Mouse (Mus musculus): ENCODE data around the gene Gak.
A peak's percentile ranks its signal among the peaks of the same experiment; 100 is the strongest.
"Not testable (repeated sequence)": the region's sequence is repeated elsewhere in the genome, so short reads cannot be mapped to it uniquely, and the experiment has no call there.

Gene Gak

DNA sequence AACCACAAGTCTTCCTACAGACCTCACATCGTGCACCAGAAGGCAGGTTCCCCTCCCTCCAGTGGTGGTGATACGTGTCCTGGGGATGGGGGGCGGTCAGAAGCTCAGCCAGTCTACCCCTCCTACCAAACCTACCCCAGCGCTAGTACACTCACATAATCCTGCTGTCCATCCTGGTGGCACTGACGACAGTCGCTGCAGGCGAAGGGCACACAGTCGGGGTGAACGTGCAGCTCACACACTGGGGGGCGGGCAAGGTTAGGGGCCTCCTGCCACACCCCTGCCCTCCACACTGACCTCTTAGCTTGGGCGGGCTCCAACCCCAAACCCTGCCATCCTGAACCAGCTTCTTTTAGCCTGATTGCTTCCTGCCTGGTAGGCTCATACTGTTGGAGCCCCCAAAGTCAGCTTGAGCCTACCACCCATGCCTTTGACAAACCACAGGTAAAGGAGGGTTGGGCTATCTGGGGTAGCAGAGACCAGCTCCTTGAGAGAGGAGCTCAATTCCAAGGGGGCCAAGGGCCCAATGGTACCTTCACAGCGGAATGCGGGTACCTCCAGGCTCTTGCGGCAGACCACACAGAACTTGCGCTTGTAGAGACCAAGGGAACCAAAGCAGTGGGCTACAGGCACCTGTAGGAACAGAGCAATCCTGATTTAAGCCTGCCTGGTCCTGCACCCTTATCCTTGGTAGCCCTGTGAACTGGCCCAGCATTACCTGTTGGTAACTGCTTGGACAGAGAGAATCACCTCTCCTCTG is 26.5 kb upstream of the Gak start:
- no peak for DNase-seq (ENCODE audit: low spot score)

DNA sequence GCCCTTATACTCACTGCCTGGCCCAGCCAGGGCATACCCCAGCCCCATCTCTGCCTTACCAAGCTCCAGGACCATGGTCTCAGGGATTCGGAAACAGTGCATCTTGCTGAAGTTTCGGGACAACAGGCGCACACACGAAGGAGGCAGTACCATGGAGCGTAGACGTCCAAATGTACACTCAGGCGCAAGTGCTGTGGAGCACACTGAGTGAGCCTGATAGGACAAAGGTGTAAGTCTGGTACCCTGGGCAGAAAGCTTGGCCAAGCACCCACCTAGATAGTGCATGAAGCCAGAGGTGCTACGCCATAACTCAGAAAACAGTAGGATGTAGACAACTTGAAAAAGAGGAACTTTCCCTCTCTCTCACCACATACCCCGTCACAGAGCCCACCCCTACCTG is 25.8 kb upstream of the Gak start:
- DNase-seq (ENCODE audit: low spot score) = no peak

DNA sequence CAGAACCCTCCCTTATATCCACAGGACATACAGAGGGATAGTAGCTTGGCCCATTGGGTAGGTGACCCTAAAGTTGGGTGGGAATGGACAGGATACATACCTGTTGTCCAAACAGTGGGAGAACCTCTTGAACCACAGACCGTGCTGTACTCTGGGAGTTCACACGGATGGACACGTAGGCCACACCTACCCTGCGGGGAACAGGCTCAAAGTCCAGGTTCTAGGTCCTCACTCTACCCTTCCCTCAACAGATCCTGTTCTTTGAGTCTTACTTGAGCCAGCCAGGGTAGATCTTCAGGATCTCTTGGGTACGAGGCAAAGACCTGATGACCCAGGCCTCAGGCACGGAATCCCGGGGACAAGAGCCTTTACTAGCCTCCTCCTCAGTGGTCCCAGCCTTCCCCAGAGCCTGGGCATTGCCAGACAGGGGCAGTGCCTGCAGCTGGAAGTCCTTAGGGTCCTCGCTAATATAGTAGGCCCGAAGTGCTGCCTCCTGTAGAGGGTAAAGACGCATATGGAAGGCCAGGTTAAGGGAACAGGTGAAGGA is 25.0 kb upstream of the Gak start:
- DNase-seq (ENCODE audit: low spot score) = no peak

DNA sequence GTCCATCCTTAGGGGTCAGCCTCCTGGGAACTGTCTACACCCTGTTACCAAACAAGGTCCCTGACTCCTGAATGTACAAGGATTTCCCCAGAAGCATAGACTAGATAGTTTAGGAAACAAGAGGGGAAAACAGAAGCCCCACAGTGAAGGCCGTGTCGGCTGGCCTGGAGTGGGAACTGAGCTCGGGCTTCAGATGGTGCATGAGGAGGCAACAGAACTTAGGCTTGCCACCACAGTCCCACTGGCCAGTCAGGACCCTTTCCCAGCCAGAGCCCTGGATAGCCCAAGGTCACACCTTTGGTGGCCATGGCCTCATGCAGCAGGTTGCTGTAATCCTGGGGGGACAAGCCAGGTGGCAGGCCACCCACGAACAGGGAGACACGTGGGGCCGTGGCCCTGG is 23.8 kb upstream of the Gak start:
- no peak for DNase-seq (ENCODE audit: low spot score)

DNA sequence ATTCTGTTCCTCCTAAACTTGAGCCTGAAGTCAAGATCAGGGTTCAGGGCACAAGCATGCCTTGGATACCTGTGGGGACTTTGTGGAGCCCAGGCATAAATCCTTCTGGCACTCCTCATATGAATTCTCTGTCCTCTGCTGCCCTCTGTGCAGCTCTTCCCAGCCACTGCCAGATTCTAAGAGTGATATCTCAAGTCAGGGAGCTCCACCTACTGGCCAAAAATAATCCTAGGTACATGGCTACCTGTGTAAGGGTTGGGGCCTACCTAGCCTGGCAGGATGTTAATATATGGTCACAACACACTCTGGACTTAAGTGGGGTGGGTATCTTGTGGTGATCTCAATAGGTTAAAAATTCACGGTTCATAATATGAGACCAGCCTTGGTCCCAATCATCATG is 22.3 kb upstream of the Gak start:
- no peak for DNase-seq (ENCODE audit: low spot score)

DNA sequence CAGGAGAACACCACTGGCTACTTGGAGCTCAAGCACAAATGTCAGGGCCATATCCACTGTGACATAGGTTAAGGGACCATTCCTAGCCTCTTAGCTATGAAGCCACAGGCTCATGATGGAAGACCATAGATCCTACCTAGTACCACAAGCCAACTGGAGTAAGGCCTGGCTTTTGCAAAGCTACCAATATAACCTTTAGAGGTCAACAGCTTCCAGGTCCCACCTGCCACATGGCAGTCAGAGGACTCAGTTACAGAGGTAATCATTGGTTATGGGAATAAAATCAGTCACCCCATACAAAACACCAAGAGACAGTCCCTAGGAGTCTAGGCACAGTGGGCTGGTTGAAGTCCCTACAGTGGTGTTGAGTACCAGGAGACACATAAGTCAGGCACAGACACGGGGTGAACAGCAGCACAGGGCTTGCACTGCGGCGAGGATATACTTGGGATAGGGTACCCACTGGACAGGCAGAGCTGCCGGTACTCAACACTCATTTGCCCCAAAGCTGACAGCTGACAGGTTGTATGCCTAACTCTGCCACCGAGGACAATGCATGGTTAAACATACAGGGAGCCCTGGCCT is 21.7 kb upstream of the Gak start:
- DNase-seq (ENCODE audit: low spot score) = no peak

DNA sequence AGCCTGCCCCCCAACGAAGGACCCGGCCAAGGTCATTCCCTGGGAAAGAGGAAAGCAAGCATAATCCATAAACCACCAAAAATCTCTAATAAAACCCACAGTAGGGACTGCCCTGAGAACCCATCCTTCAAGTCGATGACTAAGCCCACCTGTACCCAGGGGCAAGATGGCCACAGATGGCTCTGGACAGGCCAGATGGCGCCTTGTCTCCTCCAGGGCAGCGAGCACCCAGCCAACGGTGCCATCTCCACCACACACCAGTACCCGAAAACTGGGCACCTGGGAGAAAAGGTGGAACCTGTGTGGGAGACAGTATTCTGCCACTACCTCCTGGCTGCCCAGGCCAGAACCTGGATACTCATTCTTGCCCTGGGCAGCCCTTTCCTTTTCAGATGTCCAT is 20.8 kb upstream of the Gak start:
- DNase-seq (ENCODE audit: low spot score) = no peak

DNA sequence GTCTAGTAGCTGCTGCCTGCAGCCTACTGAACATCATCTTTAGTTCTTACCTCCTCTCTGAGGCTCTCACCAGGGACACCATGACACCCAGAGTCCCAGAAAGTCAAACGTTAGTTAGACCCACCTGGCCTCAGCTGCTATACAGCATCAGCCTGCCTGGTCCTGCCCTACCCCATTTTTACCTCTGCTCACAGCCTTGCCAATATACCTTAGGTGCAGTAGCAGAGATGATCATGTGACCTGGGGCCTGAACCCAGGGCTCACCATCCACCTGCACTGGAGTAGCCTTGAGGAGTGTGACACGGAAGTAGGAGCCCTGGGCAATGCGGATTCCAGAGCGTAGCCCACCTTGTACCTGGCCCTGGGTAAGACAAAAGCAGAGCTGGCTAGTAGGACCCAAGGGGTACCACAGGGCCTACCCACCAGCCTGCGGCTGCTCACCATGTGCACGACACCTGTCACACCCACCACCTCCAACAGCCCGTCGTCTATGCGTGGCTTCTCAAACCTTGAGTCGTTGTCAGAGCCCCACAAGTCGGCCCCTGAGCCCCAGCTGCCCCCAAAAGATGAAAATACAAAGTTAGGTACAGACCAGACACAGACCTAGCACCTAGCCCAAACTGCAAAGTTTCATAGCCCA is 19.5 kb upstream of the Gak start:
- no peak for DNase-seq (ENCODE audit: low spot score)

DNA sequence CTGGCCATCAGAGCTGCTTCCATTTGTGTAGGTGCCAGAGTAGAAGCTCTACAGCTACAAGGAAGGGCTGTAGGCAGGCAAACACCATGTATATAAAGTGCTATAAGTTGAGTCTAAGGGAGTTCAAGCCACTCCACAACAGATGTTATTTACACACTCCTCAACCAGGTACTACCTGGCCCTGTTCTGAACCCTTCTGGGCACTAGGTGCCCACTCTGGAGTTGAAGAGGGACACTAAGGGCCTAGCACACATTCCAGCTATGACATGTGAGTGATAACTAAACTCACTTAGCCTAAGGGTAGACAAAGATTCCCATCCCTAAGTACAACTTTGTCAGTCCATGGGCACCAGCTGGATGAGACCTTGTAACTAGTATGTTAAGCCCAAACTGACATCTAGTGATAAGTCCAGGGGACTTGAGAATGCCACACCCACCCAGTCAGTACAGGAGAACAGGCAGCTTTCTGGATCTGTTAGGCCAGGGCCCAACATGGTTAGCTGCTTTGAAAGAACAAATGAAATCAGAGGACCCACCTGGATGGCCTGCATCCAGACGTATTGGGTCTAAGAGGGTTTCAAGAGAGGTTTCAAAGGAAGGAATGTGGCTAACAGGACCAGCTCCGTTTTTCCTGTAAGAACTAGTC is 18.4 kb upstream of the Gak start:
- DNase-seq (ENCODE audit: low spot score) = no peak

DNA sequence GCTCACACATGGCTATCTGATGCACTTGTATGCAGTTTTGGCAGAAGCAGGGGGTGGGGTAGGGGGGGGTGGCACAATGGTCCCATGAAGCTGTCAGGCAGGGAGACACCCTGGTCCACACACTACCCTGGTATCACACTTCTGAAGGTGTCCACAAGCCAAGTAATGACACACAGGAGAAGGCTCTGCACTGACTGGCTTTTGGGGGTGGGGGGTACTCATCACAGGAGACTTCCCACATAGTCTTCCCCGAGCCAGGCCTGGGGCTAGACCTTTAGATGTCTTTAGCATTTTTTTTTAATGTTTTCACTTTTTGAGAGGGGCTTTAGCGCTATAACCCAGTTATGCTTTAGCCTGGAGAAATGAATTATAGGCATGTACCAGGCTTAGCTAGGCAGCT is 17.8 kb upstream of the Gak start:
- no peak for DNase-seq (ENCODE audit: low spot score)

DNA sequence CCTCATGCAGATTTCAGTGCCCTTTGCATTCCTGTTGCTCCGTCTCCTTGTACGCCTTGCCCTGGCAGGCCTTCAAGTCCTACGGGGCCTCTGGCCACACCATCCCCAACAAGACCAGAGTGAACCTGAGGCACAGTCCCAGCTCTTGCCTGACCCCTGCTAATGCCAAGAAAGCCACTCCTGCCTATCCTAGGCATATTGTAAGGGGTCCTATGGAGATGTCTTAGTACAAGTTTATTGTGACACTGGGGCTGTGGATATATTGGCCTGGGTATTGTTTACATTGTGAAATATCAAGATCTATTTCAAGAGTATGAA is 16.7 kb upstream of the Gak start:
- no peak for DNase-seq (ENCODE audit: low spot score)

DNA sequence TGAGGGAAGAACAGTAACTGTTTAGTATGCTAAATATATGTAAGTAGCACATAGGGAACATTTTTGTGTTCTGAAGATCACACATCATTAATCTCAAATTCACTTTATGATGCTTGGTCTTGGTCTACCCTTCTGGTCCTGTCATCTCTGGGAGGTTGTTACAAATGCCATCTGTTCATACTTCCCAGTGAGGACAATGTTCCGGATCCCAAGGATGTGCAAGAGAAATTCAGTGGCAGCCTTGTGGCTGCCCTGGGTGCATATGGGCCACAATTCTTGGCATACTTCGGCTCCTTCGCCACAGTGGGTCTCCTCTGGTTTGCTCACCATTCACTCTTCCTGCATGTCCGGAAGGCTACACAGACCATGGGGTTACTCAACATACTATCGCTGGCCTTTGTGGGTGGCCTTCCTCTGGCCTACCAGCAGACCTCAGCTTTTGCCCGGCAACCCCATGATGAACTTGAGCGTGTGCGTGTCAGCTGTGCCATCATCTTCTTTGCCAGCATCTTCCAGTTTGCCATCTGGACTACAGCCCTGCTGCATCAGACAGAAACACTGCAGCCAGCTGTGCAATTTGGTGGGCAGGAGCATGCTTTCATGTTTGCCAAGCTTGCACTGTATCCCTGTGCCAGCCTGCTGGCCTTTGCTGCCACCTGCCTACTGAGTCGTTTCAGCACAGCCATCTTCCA is 16.2 kb upstream of the Gak start:
- DNase-seq (ENCODE audit: low spot score) = no peak

DNA sequence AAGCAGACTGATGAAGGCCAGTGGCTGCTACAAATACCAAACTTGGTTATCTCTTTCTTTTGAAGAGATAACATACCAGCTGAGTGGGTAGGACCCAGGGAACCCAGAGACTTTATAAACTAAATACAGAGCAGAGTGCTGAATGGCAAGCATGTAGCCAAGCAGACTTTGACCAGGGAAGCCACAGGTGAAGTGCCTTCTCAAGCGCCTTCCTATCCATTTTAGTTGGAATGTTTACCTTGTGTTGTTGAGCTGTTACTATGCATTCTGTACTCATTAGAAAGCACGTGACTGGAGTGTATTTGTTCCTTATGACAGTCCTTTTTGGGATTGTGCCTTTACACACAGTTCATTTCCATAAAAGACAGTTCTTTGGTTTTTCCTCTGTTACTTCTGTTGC is 14.1 kb upstream of the Gak start:
- peak; percentile 44 for DNase-seq (ENCODE audit: low spot score)

DNA sequence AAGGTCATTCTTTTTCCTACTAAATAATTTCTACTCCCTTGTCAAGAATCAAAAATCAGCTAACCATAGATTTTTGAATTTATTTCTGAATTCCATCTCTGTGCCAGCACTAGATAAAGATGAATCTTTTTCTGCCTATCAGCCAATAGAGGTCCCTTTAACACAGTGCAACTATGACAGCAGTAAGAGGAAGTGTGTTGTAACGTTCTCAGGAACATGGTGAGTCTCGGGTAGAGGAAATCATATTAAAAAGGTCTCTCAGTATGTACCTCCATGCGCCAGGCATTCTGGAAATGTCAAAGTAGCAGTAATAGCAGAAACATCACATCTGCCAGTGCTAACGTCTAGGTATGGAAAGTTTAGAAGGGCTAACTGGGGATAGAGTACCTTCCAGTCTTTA is 6.6 kb upstream of the Gak start:
- no peak for DNase-seq (ENCODE audit: low spot score)

DNA sequence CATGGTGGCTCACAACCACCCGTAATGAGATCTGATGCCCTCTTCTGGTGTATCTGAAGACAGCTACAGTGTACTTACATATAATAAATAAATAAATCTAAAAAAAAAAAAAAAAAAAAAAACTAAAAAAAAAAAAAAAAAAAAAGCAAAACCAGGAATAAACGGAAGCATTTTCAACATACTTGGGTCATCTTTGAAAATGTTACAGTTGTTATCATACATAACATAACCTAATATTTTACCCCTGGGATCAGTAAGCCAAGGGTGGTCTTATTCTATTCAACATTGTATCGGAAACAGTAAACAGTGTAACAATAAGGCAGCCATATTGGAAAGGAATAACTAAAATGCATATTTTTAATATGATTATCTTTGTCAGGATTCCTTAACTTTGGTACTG is 4.5 kb upstream of the Gak start:
- DNase-seq (ENCODE audit: low spot score) = not testable (repeated sequence)

DNA sequence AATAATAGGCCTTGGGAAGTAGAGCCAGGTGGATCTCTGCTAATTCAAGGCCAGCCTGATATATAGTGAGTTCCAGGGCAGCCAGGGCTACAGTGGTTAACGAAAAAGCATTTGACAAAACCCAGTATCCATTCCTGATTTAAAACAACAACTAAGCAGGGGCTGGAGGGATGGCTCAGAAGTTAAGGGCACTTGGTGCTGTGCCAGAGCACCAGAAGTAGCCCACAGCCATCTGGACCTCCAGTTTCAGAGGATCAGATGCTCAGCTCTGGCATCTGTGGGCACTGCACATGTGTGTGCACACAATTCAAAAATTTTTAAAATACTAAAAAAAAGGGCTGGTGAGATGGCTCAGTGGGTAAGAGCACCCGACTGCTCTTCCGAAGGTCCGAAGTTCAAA is 4.1 kb upstream of the Gak start:
- DNase-seq (ENCODE audit: low spot score) = no peak

DNA sequence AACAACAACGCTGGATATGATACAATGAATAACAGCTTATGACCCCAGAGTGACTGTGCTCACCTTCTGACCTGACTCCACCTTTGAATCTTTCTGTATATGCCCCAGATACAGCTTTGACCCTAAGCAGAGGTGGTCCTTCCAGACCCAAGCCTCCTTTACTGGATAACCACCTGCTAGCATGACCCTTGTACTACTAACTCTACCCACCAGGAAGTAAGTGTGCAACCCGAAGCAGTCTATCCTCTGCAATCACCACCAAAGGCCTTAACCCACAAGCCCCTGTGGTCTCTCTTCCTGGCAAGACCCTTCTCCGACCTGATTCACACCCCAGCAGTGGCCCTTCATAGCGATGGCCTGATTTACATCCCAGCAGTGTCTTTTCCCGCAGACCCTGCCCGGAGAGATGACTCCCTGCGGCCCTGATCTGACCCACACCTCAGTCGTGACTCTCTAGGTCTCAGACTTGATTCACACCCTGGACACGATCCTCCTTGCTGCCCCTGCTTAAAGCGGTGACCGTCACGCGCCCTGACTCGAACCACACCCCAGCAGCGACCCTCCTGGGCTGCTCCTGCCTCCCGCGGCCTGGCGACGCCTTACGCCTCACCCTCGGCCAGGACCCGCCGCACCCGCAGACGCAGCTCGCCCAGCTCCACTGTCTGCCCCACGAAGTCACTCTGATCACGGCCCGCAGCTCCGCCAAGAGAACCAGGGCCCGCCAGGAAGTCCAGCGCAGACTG is 493 bp downstream of the Gak start:
- peak; percentile 60 for DNase-seq (ENCODE audit: low spot score)

DNA sequence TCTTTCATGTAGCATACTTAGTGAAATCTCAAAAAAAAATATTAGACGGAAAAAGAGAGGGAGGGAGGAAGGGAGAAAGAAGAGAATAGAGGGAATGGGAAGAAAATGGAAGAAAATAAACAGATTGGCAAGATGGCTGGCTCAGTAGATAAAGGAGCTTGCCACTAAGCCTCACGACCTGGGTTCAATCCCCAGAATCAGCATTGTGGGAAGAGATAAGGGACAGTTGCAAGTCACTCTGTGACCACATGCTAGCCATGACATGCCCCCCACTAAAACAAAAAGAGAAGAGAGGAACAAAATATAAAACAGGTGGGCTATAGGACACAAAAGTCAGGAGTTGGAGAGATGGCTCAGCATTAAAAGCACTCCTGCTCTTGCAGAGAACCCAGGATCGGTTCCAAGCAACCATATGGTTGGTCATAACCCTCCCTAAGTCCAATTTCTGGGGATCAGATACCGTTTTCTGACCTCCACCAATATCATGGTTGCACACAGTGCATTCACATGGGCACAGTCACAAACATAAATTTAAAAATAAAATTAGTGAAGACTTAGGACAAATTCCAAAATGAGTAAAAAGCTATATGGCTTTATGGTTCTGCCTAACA is 3.4 kb downstream of the Gak start:
- DNase-seq (ENCODE audit: low spot score) = no peak

DNA sequence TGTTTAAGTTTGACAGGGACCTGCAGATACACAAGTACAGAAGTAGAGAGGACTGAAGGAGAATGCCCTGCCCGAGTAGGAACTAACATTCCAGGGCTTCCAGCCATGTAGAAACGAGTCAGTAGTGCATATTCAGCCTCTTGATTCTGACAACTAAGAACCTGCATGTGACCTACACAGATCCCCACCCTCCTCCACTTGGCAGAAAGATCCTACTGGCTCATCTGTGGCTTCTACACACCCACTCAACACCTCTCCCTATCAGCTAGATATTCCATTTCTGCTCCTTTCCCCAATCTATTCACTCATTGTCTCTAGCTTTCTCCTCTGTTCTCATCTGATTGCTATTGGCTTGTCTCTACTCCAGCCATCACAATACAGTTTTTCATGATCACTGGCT is 7.7 kb downstream of the Gak start:
- no peak for DNase-seq (ENCODE audit: low spot score)

DNA sequence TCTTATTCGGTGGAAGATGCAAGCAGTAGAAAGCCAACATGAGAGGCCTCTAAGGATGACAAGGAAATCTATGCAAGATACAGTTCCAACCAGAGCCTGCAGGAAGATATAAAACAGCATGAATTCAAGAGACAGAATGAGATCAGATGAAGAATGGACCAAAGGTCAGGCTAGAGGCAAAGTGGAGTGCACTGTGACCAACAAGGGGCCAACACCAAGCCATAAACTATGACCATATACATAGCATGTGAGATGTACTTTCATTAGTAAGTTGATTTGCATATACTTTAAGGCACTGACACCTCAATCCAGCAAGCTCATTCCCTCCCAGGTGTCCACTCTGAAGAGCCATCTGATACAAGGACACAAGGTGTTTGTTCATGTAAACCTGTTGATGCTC is 19.1 kb downstream of the Gak start:
- no peak for DNase-seq (ENCODE audit: low spot score)

DNA sequence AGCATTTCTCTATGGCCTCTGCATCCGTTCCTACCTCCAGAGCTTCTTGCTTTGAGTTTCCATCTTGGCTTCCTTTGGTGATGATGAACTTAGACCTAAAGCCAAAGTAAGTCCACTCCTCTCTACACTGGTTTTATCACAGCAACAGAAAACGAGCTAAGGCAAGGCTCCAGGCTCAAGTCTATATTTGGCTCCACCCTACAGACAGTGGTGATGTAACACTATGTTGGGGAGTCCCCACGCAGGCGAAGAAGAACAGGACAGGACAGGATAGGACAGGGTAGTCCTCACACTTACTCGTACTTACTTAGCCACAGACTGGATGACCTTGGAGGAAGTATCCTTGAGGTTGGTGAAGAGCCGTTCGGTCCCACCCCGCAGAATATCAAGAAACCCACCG is 27.0 kb downstream of the Gak start:
- DNase-seq (ENCODE audit: low spot score) = no peak
